Mouse (Mus musculus) layer of hippocampus, adult 2 months (tissue): ENCODE data around the gene Nr2f6. TPM values are rescaled to one million over a fixed set of nuclear protein-coding genes. Genes with fewer than 3 reads are reported as not detected.

ENCODE experiments used
- DNase-seq, 2 experiments: peaks; one replicate each; pipeline ENCODE4 v3.0.0; 2022; ENCODE audit warnings: low spot score in 2 of 2
- H3K27ac ChIP-seq: fragments of 200-600 bp; 2 replicates; pipeline ENCODE4 v1.8.1; 2022
- H3K4me3 ChIP-seq: fragments of 200-600 bp; 2 replicates; pipeline ENCODE4 v1.8.1; 2022; ENCODE audit warnings: mild to moderate bottlenecking
- CTCF ChIP-seq: fragments of 200-600 bp; conservative IDR thresholded peaks from 2 replicates; pipeline ENCODE4 v1.8.1; 2022; ENCODE audit warnings: antibody characterized with exemption, mild to moderate bottlenecking, moderate library complexity
- total RNA-seq, 2 experiments: library from RNA; stranded (reverse); gene quantifications; 2 replicates each; pipeline ENCODE4 v1.2.3; 2021

The Nr2f6 gene
- total RNA-seq, 2 experiments from 2014 or later = 41.9 TPM

GRCm38 (mm10) chr8:71381971-71382961 is 506 bp upstream of the Nr2f6 start:
- peak overlapping the region; percentile 57 for H3K4me3 ChIP-seq
- peak overlapping the region; percentile 94 for H3K27ac ChIP-seq
- no peak for TF ChIP-seq CTCF
- DNase-seq = peak; percentile 69 to 75

DNA sequence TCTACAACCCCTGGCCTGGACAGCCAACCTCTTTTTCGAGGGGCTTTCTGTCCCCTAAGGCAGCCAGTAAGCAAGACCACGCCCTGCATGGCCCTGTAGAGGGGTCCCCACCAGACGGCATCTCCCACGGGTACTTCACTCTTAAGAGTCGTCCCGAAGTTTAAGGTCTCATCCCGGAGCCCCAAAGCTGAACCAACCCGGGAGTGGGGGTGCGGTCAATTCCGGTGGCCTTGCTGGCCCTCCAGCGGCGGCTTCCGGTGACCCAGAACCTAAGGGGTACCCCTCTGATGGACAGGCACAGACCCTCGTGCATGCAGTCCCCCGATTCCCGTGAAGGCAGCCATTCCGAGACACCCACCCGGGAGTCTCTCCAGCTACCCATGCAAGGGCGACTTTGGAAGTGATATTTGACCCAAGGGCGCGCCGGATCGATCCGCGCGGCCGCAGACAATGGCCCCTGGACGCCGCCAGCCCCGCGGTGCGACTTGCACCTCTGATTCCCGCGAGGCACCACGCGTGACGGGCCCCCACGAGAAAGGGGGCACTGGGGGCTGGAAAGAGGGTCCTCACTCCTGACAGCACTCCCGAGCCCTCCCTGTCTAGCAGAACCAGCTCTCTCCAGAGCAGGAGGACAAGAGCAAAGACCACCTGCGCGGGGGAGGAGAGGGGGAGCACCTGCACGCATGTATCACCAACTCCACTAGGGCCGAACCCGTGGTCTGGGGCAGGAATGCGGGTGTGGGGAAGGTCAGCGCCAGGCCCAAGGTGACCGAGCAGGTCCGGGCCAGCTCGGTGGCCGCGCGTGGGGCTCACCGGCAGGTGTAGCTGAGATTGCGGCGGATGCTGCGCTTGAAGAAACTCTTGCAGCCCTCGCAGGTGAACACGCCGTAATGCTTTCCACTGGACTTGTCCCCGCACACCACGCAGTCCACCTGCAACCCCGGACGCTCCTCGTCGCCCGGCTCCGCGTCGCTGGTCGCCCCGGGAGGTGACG is 1.3 kb downstream of the Nr2f6 start:
- no peak for TF ChIP-seq CTCF
- DNase-seq = no peak
- Histone ChIP-seq H3K27ac (peak overlapping the region; percentile 94), H3K4me3 (peak overlapping the region; percentile 91)

- Histone ChIP-seq H3K4me3 (peak overlapping the region; percentile 91), H3K27ac (peak overlapping the region; percentile 94; the same call in 1 of the 2 replicates)
- TF ChIP-seq CTCF = no peak
- no peak for DNase-seq
Measured at GRCm38 (mm10) chr8:71379512-71380075, 2.2 kb downstream of the Nr2f6 start.

DNA sequence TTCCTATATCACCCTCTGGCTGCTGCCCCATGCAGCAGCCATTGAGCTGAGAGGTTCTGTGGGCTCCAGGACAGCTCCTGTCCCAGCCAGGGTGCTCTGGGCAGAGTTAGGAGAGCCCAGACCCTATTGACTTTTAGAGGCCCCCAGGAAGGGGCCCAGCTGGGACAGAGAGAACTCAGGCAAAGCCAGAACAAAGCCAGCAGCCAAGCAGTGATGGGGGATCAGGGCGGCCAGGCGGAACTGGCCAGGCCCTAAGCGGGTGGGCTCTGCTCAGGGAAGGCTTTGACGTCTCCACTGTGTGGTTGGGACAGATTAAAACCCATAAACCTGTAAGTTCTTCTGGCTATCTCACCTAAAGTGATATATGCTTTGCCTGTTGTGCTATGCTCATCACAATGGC is 2.8 kb downstream of the Nr2f6 start:
- TF ChIP-seq CTCF = no peak
- Histone ChIP-seq H3K27ac (no peak overlapping the region), H3K4me3 (no peak overlapping the region)
- DNase-seq = no peak

DNA sequence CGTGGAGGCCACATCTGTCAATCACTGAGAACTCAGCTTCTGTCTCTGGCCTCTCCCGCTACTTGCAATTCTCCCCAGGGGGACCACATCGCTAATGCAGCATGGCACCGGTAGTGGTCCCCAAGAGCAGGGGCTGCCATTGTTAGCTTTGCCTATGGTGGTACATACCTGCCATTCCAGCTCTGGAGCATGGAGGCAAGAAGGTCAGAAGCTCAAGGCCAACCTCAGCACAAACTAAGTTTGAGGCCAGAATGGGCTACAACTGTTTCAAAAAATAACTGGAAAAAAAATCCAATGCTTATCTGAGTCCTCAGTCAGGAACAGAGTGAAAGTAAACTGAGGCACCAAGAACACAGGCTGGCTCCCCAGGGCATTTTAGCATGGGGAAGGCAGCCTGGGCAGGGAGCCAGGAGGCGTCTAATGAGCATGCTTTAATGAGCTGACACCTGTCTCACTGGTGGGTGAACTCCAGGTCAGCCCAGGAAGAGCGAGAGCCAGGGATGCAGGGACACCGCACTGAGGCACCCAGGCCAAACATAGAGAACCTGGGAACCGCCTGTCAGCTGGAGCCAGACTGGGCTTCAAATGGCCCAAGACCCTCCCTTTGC is 5.2 kb downstream of the Nr2f6 start:
- no peak for DNase-seq
- no peak overlapping the region for H3K4me3 ChIP-seq
- TF ChIP-seq CTCF = no peak
- H3K27ac ChIP-seq = peak overlapping the region; percentile 77

DNA sequence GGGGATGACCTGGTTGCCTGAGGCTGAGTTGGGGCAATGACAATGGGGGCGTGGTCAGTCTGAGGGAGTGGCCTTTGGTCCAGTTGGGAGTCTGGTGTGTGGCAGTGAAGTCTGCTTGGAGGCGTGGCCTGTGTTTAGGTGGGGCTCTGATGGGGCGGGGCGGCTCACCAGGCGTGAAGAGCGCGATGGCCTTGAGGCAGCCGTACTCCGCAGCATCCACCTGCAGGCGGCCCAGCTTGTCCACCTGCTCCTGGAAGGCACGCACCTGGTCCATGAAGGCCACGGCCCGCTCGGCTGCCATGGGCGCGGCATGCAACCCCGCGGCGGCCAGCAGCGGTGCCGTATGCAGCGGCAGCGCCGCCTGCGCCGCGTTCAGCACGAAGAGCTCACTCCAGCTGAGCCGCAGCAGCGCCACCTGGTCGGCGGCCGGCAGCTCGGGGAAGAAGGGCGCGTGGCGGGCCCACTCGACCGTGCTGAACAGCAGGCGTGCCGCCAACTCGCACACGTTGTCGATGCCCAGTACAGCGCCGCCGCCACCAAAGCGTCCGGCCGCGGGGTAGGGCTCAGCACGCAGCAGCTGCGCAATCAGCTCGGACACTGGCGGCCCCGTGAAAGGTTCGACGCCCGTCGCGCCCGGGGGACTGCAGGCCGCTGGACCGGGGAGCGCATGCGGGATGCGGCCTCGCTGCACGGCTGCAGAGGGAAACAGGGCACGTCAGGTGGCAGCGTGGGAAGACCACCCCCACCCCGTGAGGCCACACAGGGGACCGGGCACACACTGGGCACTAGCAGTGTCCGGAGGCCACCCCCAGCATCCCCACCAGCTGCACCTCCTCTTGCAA is 6.0 kb downstream of the Nr2f6 start:
- Histone ChIP-seq H3K27ac (peak overlapping the region; percentile 77), H3K4me3 (peak overlapping the region; percentile 42)
- DNase-seq = peak in 1 of 2 experiments; percentile 50
- peak; percentile 28 for TF ChIP-seq CTCF

GRCm38 (mm10) chr8:71374616-71375206 is 7.0 kb downstream of the Nr2f6 start:
- Histone ChIP-seq H3K4me3 (no peak overlapping the region), H3K27ac (no peak overlapping the region)
- TF ChIP-seq CTCF = no peak
- no peak for DNase-seq

GRCm38 (mm10) chr8:71373000-71373399 is 8.8 kb downstream of the Nr2f6 start:
- Histone ChIP-seq H3K4me3 (no peak overlapping the region), H3K27ac (no peak overlapping the region)
- TF ChIP-seq CTCF = no peak
- no peak for DNase-seq

DNA sequence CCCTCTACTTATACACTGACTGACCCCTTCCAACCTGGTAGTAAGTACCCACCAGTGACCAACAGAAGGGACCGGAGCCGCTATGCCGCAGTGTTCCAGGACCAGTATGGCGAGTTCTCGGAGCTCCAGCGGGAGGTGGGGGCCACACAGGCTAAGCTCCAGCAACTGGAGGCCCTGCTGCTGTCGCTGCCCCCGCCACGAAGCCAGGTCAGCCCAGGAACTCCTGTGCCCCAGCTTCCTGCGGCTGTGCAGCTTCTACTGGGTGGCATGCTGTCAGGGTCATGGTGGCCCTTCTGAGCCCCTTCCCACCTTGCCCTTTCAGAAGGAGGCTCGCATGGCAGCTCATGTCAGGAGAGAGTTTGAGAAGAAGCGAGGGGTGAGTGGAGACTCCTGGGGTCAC is 9.3 kb downstream of the Nr2f6 start:
- no peak for DNase-seq
- H3K27ac ChIP-seq = no peak overlapping the region
- TF ChIP-seq CTCF = no peak
- no peak overlapping the region for H3K4me3 ChIP-seq

DNA sequence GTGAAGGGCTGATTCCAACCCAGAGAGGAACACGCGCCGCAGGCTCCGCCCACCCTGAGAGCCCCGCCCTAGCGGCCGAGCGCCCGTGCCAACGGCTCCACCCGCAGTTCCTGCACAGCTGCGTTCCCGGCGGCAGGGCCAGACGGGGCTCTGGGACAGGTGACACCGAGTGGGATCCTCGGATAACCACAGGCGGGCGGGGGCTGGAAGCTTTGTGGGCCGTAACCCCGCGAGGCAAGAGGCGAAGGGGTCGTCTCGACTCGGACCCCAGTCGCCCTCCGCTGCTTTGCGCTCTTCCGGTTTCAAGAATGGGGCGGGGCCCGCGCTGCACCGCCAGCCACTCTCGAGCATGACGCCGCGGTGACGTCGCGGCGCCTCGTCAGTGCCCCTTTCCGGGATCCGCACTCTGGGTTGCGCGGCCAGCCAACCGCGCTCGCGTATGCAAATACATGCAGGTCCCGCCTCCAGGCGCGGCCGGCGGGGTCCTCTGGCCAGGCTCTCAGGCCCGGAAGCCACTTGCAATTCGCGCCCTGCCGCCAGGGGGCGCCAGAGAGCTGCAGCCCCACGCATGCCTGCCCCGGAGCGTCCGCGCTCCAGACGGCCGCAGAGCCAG is 10.4 kb downstream of the Nr2f6 start, which contains the start of gene Ocel1:
Ocel1 (plus strand) TSS at position 63 of the 613 bp plus-strand sequence.
- TF ChIP-seq CTCF = peak; percentile 99; the same call in 1 of the 2 replicates

More for the DNA sequence above, 10.4 kb downstream of the Nr2f6 start, which contains the start of gene Ocel1:
- DNase-seq = peak; percentile 97 to 98
- Histone ChIP-seq H3K27ac (peak within 1 kb of the TSS; percentile 98), H3K4me3 (peak within 1 kb of the TSS; percentile 96)
